Mouse (Mus musculus): ENCODE results near the gene A630095N17Rik.
A peak's percentile ranks its signal among the peaks of the same experiment; 100 is the strongest.

Gene A630095N17Rik

GRCm38 (mm10) chr1:75214886-75215285, 17.0 kb downstream of the A630095N17Rik start:
- no peak for DNase-seq (ENCODE audit: low read depth, low spot score)

- DNase-seq (ENCODE audit: low read depth, low spot score) = no peak
Measured at GRCm38 (mm10) chr1:75214442-75214841, 17.5 kb downstream of the A630095N17Rik start.

GRCm38 (mm10) chr1:75213096-75213495, 18.8 kb downstream of the A630095N17Rik start:
- DNase-seq (ENCODE audit: low read depth, low spot score) = no peak

GRCm38 (mm10) chr1:75212542-75212941, 19.4 kb downstream of the A630095N17Rik start:
- DNase-seq (ENCODE audit: low read depth, low spot score) = no peak

- DNase-seq (ENCODE audit: low read depth, low spot score) = no peak
Measured at GRCm38 (mm10) chr1:75211141-75211708, 20.7 kb downstream of the A630095N17Rik start.

GRCm38 (mm10) chr1:75210136-75211087, 21.5 kb downstream of the A630095N17Rik start, which contains the start of the genes Glb1l and Stk16:
TSS of gene Glb1l (minus strand) at chr1:75210813.
TSS of gene Stk16 (plus strand) at chr1:75210838.
- DNase-seq (ENCODE audit: low read depth, low spot score) = peak; percentile 84

GRCm38 (mm10) chr1:75208967-75209678, 22.8 kb downstream of the A630095N17Rik start:
- no peak for DNase-seq (ENCODE audit: low read depth, low spot score)

GRCm38 (mm10) chr1:75201236-75201635, 30.7 kb downstream of the A630095N17Rik start:
- no peak for DNase-seq (ENCODE audit: low read depth, low spot score)

GRCm38 (mm10) chr1:75192452-75192851, 39.5 kb downstream of the A630095N17Rik start:
- no peak for DNase-seq (ENCODE audit: low read depth, low spot score)

GRCm38 (mm10) chr1:75191622-75192402, 40.1 kb downstream of the A630095N17Rik start, which contains the start of the genes Ankzf1 and Atg9a:
TSS of gene Ankzf1 (plus strand) at chr1:75192151.
TSS of gene Atg9a (minus strand) at chr1:75192196.
- peak; percentile 95 for DNase-seq (ENCODE audit: low read depth, low spot score)

- no peak for DNase-seq (ENCODE audit: low read depth, low spot score)
Measured at GRCm38 (mm10) chr1:75191258-75191621, 40.7 kb downstream of the A630095N17Rik start.

GRCm38 (mm10) chr1:75190577-75190976, 41.3 kb downstream of the A630095N17Rik start:
- no peak for DNase-seq (ENCODE audit: low read depth, low spot score)

GRCm38 (mm10) chr1:75187914-75188483, 43.9 kb downstream of the A630095N17Rik start:
- DNase-seq (ENCODE audit: low read depth, low spot score) = no peak

- no peak for DNase-seq (ENCODE audit: low read depth, low spot score)
Measured at GRCm38 (mm10) chr1:75187126-75187525, 44.8 kb downstream of the A630095N17Rik start.

GRCm38 (mm10) chr1:75185495-75185894, 46.4 kb downstream of the A630095N17Rik start:
- no peak for DNase-seq (ENCODE audit: low read depth, low spot score)

- no peak for DNase-seq (ENCODE audit: low read depth, low spot score)
Measured at GRCm38 (mm10) chr1:75182160-75182559, 49.7 kb downstream of the A630095N17Rik start.

- no peak for DNase-seq (ENCODE audit: low read depth, low spot score)
Measured at GRCm38 (mm10) chr1:75181377-75181870, 50.5 kb downstream of the A630095N17Rik start.

GRCm38 (mm10) chr1:75180741-75181140, 51.2 kb downstream of the A630095N17Rik start:
- DNase-seq (ENCODE audit: low read depth, low spot score) = no peak

- peak; percentile 72 for DNase-seq (ENCODE audit: low read depth, low spot score)
Measured at GRCm38 (mm10) chr1:75180105-75180590, 51.8 kb downstream of the A630095N17Rik start, which contains the start of gene Abcb6. TSS of gene Abcb6 (minus strand) at chr1:75180392.
